Mouse (Mus musculus): ENCODE data around the gene Slc25a51. TPM values are rescaled to one million over a fixed set of nuclear protein-coding genes. Genes with fewer than 3 reads are reported as not detected.
"Not testable (repeated sequence)": the region's sequence is repeated elsewhere in the genome, so short reads cannot be mapped to it uniquely, and the experiment has no call there.

Gene Slc25a51
- polyA plus RNA-seq, 1 experiment = 39.9 TPM

DNA sequence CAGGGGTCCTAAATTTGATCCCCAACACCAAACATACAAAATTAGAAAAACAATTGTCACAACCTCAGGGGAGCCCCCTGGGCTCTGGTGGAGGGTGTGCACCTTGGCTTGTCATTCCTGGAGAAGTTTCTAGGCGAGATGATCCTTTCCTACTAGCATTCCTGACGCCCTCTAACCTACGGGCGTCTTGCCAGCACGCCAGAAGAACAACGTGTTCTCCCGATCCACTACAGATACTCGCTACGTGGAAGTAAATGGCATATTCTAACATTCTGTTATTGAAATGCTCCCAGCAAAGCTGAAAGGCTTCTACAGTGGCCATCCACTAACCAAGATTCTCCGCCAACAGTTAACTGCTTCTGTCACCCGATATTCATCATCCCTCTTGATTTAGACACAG lies 16.0 kb downstream of the Slc25a51 start:
- H3K4me3 ChIP-seq = no peak overlapping the region

DNA sequence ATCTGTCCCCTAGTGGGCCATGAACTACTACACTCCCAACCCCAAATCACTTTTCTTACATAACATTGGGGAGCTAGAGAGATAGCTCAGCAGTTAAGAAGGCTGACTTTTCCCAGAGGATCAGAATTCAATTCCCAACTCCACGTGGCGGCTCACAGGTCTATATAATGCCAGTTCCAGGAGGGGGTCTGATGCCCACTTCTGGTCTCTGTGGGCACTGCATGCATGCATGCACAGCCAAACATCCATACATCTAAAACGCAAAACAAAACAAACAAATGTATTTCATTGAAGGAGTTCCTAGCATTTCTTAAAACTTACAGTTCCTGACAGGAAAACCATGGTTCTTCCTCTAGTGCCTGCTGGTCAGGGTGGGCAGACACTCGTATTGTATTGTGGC lies 16.5 kb downstream of the Slc25a51 start:
- H3K4me2 ChIP-seq (ENCODE audit: low read depth) = no peak overlapping the region
- no peaks in the 10 kb centered on the region for H3K79me2 ChIP-seq (ENCODE audit: control insufficient read depth, insufficient read depth)
- no peaks in the 10 kb centered on the region for H3K27me3 ChIP-seq (ENCODE audit: control insufficient read depth, insufficient read depth, insufficient read length)
- H3K36me3 ChIP-seq (ENCODE audit: control insufficient read depth, insufficient read depth) = no peaks in the 10 kb centered on the region
- no peak overlapping the region for H3ac ChIP-seq (ENCODE audit: control insufficient read depth, insufficient read length)
- no peak for TF ChIP-seq TCF12 (IDR thresholded peaks at IDR 0.05; ENCODE audit: insufficient read depth, poor library complexity, severe bottlenecking)
- H3K4me3 ChIP-seq = no peak overlapping the region

More for the DNA sequence above, 16.0 kb downstream of the Slc25a51 start:
- Histone ChIP-seq H3K27me3 (ENCODE audit: control insufficient read depth, insufficient read depth, insufficient read length) (no peaks in the 10 kb centered on the region), H3K4me2 (ENCODE audit: low read depth) (no peak overlapping the region), H3K79me2 (ENCODE audit: control insufficient read depth, insufficient read depth) (no peaks in the 10 kb centered on the region), H3ac (ENCODE audit: control insufficient read depth, insufficient read length) (no peak overlapping the region), H3K36me3 (ENCODE audit: control insufficient read depth, insufficient read depth) (no peaks in the 10 kb centered on the region)
- TF ChIP-seq TCF3 (IDR thresholded peaks at IDR 0.05; ENCODE audit: insufficient read length, low read depth) (no peak), TCF12 (IDR thresholded peaks at IDR 0.05; ENCODE audit: insufficient read depth, poor library complexity, severe bottlenecking) (no peak), MAX (IDR thresholded peaks at IDR 0.05; ENCODE audit: low read depth) (no peak), REST (IDR thresholded peaks at IDR 0.05; ENCODE audit: insufficient read depth, insufficient read length) (no peak), MYOD1 (IDR thresholded peaks at IDR 0.05; ENCODE audit: control insufficient read depth in 1 of 3, insufficient read length in 2 of 3, low read depth in 2 of 3) (no peak), CEBPB (IDR thresholded peaks at IDR 0.05; ENCODE audit: insufficient read depth, poor library complexity, severe bottlenecking) (no peak), SRF (IDR thresholded peaks at IDR 0.05; ENCODE audit: control insufficient read depth, insufficient read length, low read depth) (no peak), E2F4 (IDR thresholded peaks at IDR 0.05; ENCODE audit: insufficient read depth) (no peak), MYOG (IDR thresholded peaks at IDR 0.05; ENCODE audit: control insufficient read depth in 1 of 3, insufficient read depth in 1 of 3, insufficient read length in 2 of 3, low read depth in 2 of 3) (no peak), USF1 (IDR thresholded peaks at IDR 0.05; ENCODE audit: low read depth) (no peak), POLR2AphosphoS2 (IDR thresholded peaks at IDR 0.05; ENCODE audit: insufficient read length, low read depth) (no peak), POLR2A (IDR thresholded peaks at IDR 0.05; ENCODE audit: insufficient read length, low read depth) (no peak)

DNA sequence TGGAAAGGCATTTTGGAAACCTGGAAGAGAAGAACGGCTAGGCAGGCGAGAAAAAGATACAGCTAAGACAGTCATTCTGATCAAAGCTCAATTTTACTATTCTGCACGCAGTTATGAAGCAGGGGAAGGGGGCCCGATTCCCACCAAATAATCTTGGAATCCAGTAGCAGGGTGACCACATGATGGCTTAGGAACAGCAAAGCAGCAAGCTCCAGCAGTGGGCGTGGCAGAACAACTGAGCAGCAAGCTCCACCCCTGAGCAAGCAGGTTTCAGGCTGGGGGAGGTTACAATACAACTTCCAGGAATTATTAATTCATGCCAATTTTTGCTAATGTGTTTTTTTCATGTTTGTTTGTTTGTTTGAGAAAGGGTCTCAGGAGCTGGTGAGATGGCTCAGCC lies 21.3 kb downstream of the Slc25a51 start:
- not testable (repeated sequence) for H3K4me2 ChIP-seq (ENCODE audit: low read depth); H3ac ChIP-seq (ENCODE audit: control insufficient read depth, insufficient read length); H3K27me3 ChIP-seq (ENCODE audit: control insufficient read depth, insufficient read depth, insufficient read length); H3K79me2 ChIP-seq (ENCODE audit: control insufficient read depth, insufficient read depth); H3K4me3 ChIP-seq; H3K36me3 ChIP-seq (ENCODE audit: control insufficient read depth, insufficient read depth)

DNA sequence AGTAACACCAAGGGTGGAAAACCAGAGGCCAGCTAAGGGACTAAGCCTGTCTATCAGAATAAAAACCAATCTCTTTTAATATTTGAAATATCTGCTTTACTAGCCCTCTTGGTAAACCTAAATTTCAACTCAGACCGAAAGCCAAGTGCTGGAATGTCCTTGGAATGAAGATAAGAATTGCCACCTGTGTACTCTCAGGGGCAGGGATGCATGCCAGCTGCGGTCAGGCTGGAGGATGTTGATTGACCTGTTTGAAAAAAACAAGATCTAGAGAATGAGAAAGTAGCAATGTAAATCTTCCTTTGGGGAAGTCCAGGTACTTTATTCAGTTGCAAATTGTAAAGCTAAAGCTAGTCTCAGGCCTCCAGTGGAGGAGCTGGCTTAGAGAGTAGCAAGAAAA lies 26.4 kb downstream of the Slc25a51 start:
- H3ac ChIP-seq (ENCODE audit: control insufficient read depth, insufficient read length); H3K4me2 ChIP-seq (ENCODE audit: low read depth); H3K36me3 ChIP-seq (ENCODE audit: control insufficient read depth, insufficient read depth); H3K79me2 ChIP-seq (ENCODE audit: control insufficient read depth, insufficient read depth); H3K27me3 ChIP-seq (ENCODE audit: control insufficient read depth, insufficient read depth, insufficient read length); H3K4me3 ChIP-seq: not testable (repeated sequence)

DNA sequence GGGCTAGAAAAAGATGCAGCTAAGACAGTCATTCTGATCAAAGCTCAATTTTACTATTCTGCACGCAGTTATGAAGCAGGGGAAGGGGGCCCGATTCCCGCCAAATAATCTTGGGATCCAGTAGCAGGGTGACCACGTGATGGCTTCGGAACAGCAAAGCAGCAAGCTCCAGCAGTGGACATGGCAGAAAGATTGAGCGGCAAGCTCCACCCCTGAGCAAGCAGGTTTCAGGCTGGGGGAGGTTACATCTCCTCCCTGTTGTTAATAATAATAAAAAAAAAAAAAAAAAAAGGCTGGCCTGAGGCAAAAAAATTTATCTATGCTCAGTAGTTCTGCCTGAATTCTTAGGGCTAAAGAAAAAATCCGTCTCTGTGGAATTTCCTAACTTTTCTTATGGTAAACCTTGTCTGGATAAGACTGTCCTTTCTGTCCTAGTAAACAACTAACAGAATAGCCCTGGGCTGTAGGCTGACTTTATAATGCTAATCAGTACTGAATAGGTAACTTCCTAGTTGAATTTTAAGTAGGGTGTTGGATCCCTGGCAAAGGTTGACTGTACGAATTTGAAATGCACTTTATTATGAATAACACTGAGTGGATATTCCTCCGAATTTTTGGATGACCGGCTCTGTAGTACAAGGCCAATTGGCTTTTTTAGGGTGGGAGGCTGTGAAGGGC lies 27.5 kb downstream of the Slc25a51 start:
- not testable (repeated sequence) for H3K36me3 ChIP-seq (ENCODE audit: control insufficient read depth, insufficient read depth); H3ac ChIP-seq (ENCODE audit: control insufficient read depth, insufficient read length); H3K79me2 ChIP-seq (ENCODE audit: control insufficient read depth, insufficient read depth); H3K4me3 ChIP-seq; H3K4me2 ChIP-seq (ENCODE audit: low read depth); H3K27me3 ChIP-seq (ENCODE audit: control insufficient read depth, insufficient read depth, insufficient read length)

DNA sequence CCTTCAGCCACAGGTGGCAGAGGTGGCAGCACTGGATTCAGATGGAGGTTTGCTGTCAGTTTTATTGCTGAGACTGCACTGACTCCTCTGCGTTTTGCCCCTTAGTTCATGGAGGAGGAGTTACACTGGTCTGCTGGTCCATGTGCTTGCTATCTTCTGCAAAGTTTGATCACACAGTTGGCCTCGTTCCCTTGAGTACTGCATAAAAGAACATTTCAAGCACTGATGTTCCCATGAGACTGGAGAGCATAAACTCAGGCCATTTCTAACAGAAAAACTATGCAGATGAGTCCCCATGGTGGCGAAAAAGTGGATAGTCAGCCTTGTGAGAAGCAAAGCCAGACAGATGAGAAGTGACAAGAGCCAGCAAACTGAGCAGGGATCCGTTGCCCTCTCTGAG lies 32.0 kb downstream of the Slc25a51 start:
- TF ChIP-seq E2F4 (IDR thresholded peaks at IDR 0.05; ENCODE audit: insufficient read depth) (no peak), SRF (IDR thresholded peaks at IDR 0.05; ENCODE audit: control insufficient read depth, insufficient read length, low read depth) (no peak), MYOD1 (IDR thresholded peaks at IDR 0.05; ENCODE audit: control insufficient read depth in 1 of 3, insufficient read length in 2 of 3, low read depth in 2 of 3) (no peak), TCF12 (IDR thresholded peaks at IDR 0.05; ENCODE audit: insufficient read depth, poor library complexity, severe bottlenecking) (no peak), MYOG (IDR thresholded peaks at IDR 0.05; ENCODE audit: control insufficient read depth in 1 of 3, insufficient read depth in 1 of 3, insufficient read length in 2 of 3, low read depth in 2 of 3) (no peak)
- no peak overlapping the region for H3K4me2 ChIP-seq (ENCODE audit: low read depth)
- no peak overlapping the region for H3ac ChIP-seq (ENCODE audit: control insufficient read depth, insufficient read length)
- no peaks in the 10 kb centered on the region for H3K79me2 ChIP-seq (ENCODE audit: control insufficient read depth, insufficient read depth)
- H3K27me3 ChIP-seq (ENCODE audit: control insufficient read depth, insufficient read depth, insufficient read length) = no peaks in the 10 kb centered on the region
- peaks cover 41% of the 10 kb centered on the region for H3K36me3 ChIP-seq (ENCODE audit: control insufficient read depth, insufficient read depth)
- no peak overlapping the region for H3K4me3 ChIP-seq
